Mouse (Mus musculus) MN1 (cell line): Measurements from ENCODE around the gene Gpatch8.

Source experiments
- DNase-seq: peaks from one replicate; pipeline ENCODE4 v3.0.0-alpha.2; 2016; ENCODE audit warnings: low spot score

Gpatch8 gene

DNA sequence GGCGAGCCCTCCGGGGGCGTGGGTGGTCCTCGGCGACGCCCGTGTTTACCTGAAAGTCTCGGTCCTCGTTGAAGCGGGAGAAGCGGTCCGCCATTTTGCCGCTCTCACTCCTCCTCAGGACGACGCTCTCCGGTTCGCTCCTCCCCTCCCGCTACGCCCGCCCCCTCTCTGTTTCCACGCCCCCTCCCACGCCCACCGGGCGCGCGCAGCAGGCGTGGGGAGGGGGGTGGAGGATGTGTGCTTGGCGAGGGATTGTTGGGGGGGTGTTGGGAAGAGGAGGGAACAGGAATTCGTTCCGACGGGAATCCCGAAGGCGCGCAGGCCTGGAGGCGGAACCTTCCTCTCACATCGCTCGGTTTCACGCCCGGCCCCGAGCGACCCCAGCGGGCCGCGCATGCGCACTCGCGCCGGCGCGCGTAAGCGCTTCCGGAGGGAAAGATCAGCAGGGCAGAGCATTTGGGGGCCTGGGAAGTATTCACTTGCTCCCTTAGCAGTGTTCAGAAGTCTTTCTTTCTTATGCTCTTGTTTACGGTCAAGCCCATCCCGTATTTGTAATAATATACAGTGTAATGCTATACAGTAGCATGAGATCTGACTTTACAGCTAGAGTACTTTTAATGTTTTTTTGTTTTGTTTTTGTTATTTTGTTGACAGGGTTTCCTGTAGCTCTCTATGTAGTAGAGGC is at the start of gene Gpatch8:
Gene Gpatch8, minus strand, starts transcription at position 362 of the 685 bp plus-strand sequence.
- DNase-seq, result peak; percentile 97

DNA sequence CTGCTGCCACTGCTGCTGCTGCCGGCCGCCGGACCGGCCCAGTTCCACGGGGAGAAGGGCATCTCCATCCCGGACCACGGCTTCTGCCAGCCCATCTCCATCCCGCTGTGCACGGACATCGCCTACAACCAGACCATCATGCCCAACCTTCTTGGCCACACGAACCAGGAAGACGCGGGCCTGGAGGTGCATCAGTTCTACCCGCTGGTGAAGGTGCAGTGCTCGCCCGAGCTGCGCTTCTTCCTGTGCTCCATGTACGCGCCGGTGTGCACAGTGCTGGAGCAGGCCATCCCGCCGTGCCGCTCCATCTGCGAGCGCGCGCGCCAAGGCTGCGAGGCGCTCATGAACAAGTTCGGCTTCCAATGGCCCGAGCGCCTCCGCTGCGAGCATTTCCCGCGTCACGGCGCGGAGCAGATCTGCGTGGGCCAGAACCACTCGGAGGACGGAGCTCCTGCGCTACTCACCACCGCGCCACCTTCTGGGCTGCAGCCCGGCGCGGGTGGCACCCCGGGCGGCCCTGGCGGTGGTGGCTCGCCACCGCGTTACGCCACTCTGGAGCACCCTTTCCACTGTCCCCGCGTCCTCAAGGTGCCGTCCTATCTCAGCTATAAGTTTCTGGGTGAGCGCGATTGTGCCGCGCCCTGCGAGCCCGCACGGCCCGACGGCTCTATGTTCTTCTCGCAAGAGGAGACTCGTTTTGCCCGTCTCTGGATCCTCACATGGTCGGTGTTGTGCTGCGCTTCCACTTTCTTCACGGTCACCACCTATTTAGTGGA is 48.8 kb upstream of the Gpatch8 start:
- no peak for DNase-seq

DNA sequence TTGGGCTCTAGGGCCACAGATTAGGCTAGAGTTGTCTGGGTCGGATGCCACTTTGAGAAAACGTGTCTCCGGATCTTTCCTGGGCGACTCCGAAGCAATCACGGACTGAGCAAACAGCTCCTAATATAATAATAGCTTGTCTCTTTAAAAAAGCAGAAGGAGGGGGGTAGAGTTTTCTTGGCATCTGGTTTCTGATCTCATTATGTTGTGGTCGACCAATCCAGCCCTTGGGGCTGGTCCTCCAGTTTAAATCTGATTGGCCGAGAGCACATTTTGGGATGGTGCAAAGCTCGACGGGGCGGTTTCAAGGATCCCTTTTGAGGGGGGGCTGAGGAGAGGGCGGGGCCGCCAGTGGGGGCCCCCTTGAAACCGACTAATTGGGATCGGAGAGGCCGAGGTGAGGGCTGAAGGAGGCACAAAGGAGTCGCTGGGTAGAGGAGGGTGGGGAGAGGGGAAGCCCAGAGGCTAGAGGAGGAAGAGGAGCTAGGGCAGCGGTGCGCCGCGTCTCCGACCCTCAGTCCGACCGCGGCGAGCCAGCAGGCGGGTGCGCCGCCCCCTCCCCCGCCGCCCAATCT is 47.9 kb upstream of the Gpatch8 start, which contains the start of gene Fzd2:
Gene Fzd2, plus strand, starts transcription at position 387 of the 575 bp plus-strand sequence.
- peak; percentile 96 for DNase-seq

DNA sequence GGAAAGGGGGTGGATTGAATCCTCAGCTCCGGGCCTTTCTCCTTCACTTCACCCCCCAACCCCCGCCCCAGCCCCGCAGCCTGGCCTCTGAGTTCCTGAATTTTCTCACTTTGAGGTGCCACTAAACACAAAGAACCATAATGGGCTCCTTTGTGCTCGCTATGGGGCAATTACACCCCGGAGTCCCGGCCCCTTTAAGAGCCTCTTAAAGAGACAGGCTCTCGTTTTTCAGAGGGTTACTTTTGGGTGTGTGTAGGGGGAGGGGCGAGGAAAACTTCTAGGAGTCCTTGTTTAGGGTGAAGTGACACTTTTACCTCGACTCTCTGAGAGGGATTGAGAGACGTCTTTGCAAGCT is 47.3 kb upstream of the Gpatch8 start:
- peak; percentile 58 for DNase-seq

DNA sequence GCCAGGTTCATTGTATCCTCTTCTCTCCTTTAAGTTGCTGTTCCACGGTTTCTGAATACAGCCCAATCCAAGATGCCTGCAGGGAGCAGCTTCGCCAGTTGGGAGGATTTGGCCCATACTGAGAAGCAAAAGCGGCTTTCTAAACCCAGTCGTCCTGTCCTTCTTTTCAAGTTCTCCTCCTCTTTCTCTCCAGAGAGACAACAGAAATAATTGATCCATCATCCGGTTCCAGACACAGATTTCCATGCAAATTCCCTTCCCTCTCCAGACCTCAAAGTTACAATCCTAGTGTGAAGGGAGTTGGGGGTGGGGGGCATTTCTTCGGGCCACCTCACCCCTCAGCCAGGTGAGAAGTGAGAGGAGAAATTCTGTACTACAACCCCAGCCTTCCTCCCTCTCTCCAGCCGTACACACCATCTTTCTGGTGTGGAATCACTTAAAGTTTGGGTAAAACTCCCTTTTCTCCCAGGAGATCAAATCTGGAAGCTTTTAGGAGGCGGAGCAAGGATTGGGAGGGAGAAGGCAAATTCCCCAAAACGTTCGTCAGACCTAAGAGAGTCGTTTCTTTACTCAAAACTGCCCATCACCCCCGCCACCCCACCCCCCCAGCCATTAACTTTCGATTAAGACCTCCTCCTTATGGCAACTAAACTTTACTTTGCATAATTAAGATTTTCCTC is 46.8 kb upstream of the Gpatch8 start:
- DNase-seq, result peak; percentile 34

DNA sequence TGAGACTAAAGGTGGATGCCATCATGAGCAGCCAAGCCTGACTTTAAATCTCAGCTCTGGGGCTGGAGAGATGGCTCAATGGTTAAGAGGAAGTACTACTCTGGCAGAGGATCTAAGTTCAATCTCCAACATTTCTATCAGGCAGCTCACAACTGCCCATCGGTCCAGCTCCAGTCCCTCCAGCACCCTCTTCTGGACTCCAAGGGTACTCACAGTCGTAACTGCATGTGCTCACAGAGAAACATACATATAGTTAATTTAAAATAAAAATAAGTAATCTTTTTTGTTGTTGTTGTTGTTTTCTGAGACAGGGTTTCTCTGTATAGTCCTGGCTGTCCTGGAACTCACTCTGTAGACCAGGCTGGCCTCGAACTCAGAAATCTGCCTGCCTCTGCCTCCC is 43.7 kb upstream of the Gpatch8 start:
- DNase-seq, result no peak

DNA sequence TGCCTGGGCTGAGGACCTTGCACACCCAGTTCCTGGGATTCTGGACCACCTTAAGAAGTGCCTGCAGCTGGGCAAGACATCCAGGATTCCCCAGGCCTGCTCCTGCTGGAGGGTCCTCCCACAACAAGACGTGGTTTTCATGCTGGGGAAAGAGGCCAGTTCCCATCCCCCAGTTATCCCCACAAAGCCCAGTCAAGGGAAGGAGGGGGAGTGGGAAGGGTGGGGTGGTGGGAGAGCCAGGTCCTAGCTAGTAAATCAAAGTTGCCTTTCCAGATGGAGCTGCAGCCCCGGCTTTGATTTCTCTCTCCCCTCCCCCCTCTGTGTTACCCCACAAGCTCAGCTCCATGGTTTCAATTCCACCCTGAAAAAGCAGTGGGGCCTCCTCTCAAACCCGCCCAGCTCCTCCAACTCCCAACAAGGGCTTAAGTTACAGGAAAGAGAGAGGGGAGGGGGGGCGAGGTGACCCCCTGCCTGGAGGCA is 39.2 kb upstream of the Gpatch8 start:
- no peak for DNase-seq

DNA sequence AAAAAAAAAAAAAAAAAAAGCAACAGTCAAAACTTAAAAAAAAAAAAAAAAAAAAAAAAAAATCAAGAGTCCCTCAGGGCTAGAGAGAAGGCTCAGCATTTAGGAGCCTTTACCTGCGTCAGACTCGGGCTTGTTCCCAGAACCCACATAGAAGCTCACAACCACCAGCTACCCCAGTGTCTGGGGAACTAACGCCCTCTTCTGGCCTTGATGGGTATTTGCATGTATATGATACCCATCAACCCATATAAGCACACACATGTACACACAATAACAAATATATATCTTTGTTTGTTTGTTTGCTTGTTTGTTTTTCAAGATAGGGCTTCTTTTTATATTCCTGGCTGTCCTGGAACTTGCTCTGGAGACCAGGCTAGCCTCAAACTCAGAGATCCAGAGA is 31.4 kb upstream of the Gpatch8 start:
- no peak for DNase-seq

DNA sequence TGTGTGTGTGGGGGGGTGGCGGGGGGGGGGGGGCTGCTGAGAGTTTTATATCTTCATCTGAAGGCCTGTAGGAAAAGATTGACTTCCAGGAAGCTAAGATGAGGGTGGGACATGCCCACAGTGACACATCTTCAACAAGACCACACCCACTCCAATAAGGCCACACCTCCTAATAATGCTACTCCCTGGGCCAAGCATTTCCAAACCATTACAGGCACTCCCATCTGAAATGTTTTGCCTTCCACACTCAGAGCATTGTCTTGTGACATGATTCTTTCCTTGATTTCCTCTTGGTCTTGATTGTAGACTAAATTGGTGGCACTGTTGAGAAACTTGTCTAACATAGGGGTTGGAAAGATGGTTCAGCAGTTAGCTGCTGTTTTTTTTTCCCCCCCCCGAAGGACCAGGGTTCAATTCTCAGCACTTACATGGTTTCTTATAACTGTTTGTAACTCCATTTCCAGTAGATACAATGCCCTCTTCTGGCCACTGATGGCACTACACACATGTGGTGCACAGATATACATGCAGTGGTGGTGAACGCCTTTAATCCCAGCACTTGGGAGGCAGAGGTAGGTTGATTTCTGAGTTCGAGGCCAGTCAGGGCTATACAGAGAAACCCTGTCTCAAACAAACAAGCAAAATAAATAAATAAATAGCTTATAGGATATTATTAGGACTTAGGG is 30.4 kb upstream of the Gpatch8 start:
- no peak for DNase-seq

DNA sequence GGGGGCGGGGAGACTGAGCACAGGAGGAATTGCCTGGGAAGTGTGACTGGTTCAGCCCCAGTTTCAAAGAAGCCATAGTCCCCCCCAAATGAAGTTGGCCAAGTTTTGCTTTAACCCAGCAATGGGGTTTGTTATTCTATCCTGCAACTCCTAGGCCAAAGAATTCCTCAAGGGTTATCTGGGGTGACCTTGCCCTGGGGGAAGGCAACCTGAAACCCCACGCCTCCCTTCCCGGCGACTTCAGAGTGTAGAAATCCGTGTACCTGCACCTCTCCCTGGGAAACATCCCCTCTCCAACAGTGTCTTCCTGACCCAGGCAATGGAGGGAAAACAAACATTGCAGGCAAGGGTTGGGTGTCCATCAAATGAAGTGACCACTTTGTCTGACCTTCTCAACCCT is 26.5 kb upstream of the Gpatch8 start:
- DNase-seq, result no peak

DNA sequence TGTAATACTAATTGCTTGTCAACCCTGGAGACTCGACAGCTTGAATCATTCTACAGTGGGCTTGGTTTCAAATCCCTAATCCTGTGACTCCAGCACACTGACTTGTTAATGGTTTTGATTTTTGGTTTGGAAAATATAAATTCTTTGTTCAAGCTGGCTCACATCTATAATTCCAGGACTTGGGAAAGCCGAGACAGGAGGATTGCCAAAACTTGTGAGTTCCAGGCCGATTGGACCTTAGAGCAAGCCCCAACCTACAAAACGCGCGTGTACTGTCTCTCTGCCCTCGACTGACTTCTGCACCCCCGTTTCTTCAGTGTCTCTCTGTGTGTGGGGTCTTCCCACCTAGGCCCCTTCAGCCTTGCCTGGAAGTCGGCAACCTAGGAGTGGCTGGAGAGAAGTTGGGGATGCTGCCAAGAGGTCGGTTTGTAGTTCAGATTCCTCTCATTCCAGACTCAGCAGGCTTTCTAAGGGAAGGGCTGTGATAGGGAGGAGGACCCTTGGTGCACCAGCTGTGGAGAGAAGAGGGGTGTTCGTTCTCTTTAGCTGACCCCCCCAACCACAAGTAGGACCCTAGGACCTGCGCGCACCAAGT is 25.9 kb upstream of the Gpatch8 start:
- DNase-seq, result no peak

DNA sequence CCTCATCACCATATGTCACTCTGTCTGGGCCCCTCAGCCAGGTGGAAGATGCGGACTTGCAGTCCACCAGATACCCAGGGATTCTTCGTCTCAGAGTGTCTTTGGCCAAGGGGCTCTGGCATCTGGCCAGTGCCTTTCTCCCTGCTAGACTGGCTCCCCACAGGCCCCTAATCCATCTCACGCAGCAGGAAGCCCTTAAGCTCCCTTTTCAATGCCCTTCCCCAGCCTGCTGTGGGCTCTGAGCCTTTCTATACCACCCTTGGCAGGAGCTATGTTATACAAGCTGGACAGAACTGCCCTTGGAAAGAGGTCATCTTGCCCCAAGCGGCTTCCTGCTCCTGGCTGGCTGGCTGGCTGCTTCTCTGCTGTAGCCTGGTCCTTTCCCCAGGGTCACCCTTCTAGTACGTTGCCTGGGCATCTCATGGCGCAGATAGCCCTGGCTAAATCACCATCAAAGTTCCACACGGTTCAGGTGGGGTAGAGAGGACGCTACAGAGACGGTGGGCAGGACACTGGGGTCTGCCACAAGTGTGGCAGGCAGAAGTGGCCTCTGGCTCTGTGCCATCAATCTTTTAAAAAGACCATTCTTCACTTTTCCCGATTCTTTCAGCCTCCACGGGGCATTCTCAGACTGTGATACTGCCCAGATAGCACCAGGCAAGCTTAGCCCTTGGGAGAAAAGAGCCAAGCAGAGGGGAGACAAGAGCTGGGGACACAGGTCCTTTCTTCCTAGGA is 25.3 kb upstream of the Gpatch8 start:
- no peak for DNase-seq

DNA sequence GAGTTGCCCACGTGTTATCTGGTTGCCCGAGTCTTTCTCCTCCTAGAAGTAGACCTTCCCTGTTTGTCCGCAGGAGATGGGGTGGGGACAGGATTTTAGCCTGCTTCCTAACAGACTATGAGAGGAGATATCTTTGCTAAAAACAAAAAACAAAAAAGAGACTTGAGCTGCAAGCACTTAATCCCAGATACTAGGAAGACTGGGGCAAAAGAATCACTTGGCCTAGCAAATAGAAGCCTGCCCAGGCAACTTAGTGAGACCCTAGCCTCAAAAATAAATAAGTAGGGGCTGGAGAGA is 23.8 kb upstream of the Gpatch8 start:
- no peak for DNase-seq

DNA sequence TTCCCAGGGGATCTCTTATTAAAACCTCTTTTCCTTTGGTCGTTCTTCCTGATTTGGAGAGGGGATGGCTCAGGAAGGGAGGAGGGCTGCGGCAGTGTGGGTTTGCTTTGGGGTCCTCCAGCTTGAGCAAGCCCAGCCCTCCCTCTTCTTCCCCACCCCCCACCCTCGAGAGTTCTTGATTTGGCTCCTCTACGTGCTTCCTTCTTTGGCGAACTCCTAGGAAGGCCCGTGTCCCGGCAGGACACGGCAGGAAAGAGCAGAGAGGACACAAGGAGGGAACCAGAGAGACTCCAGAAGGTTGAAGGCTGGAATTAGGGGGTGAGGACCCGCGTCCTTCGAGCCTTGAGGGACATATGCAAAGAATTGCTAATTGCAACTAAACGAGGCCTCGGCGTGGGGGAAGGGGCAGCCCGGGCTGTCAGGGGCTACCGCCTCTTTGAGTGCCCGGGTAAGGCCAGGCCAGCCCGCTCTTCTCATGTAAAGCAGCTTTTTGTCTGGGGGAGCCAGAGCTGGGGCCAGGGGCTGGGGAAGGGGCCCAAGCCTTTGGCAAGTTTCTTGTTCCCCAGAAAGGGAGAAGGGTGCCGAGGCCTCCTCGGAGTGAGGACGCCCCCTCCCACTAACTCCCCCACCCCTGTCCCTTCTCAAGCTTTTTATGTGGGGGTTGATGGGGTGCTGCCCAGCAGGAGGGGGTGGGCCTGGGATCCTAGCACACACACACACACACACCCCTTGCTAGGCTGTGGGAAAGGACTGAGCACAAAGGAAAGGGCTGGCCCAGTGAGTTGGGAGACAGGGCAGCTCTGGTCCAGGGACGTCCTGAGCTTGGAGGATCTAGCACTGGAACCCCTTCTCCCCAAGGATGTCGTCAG is 23.2 kb upstream of the Gpatch8 start, which contains the start of gene Gm11627:
Gene Gm11627, minus strand, starts transcription at position 297 of the 869 bp plus-strand sequence.
- peak; percentile 24 for DNase-seq

DNA sequence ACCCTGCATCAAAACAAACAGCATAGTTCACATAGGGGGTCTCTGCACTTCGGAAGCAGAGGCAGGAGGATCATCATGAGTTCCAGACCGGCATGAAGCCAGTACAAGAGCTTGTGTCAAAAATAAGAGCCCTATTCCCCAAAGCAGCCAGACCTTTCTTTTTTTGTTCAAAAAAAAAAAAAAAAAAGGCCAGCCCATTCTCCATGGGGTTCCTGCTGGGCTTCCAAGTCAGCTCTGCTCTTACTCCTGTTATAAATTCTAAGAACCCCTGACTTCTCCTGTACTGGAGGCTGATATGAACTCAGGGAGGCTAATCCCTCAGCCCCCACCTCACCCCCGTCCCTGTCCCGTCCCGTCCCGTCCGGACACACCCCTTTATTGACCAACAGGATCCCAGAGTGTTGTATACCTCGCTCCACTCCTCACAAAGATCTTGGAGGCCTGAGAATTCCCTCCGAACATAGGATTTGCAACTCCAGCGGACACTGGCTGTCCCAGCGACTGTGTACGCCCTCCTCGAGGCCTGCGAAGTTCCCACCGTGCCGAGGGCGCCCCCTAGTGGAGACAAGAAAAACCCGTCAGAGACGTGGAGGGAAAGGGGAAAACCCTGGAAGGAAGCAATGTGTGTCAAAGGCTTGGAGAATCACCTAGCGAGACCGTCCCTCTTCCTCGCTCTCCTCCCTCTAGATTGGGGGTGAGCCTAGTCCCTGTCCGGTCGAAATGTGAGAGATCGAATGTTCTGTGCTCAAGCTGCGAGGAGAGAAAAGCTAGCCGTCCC is 22.3 kb upstream of the Gpatch8 start:
- peak; percentile 90 for DNase-seq

DNA sequence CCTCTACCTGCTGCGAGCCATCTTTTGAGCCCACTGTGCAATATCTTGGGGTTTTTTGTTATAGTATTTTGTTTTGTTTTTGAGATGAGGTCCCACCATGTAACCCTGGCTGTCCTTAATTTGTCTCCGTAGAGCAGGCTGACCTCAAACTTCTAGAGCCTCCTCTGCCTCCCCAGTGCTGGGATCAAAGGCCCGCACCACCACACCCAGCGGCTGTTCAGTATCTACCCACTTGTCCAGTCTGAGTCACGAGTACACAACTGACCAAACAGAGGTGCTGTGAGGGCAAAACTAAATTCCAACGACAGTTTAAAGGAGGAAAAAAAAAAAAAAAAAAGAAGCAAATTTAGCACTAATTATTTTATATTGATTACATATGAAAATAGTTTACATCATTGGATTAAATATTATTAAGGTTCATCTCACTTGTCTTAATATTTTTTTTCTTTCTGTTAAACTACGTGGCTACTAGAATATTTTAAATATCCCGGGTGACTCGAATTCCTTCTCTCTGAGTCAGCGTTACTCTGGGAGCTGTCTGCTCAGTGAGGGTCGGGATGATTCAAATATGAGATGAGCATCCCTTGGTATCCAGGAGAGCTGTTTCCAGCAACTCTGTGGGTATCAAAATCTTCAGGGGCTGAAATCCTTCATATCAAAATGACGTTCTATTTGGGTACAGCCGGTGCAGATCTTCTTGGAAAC is 20.0 kb upstream of the Gpatch8 start:
- DNase-seq, result no peak

DNA sequence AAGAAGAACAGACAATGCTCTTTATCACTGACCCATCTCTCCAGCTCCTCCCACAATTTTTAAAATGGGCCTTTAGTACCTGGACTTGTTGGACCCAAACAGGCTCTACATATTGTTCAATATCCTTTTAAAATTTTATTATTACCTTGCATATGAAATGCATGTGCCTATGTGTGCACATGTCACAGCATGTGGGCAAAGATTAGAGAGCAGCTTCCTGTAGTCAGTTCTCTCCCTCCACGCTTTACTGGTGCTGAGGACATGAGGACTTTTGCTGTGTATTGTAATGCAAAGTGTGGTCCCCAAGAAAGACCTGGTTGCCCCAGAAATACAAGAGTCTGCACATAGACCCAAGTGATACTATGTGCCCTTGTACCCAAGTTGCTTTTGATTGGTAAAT is 18.8 kb upstream of the Gpatch8 start:
- DNase-seq, result no peak

DNA sequence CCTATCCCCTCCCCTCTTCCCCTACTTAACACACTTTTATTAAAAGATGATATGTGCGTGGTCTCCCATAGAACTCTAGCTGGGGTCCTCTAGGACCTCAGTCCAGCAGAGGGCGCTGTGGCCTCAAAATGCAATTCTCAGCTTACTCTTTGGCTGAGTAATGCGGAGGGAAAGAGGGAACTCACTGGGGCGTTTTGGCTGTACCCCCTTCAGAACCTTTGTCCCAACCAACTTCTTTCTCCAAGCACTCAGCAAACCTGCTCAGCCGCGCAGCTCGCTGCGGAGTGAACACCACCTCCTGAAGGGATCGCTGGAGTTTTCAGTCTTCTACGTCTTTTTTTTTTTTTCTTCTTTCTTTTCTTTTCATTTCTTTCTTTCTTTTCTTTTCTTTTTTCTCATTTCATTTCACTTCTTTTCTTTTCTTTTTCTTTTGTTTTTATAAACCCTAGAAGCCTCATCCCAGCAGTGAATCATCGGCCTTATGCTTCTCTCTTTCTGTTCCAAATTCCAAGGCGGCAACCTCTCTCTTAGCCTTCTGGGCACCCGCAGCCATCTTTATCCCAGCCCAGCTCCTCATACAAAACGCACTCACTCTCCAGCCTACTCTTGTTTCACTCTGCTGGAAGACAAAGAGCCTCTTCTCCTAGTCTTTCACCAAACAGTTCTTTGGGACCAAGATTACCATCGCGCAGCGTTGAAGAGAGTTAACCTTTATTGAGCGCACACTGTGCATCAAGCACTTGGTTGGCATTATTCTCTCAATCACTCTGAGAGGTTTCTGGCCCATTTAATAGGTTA is 16.9 kb upstream of the Gpatch8 start:
- DNase-seq, result peak; percentile 86
